Mouse (Mus musculus) heart, adult 10 weeks (tissue): ENCODE results near the gene Tbx5. TPM values are rescaled to one million over a fixed set of nuclear protein-coding genes. Genes with fewer than 3 reads are reported as not detected.

Experiments
- polyA plus RNA-seq: library from polyadenylated mRNA; stranded (reverse); fragments of 350-450 nt; fragmentation: Illumina TruSeq; extraction: RNeasy Lipid Tissue Mini Kit (QIAGEN cat#74804); gene quantifications from one replicate; pipeline ENCODE4 v1.2.3, GENCODE M21; 2014; ENCODE audit warnings: low read depth, low replicate concordance

Gene Tbx5
- polyA plus RNA-seq = 37.7 TPM

GRCm38 (mm10) chr5:119832479-119832796, at the start of gene Tbx5:
Tbx5 (plus strand) TSS chr5:119832668.

Other genes starting within 250 kb of the Tbx5 start
- gene Tbx3, start 162.0 kb upstream of the Tbx5 start, polyA plus RNA-seq = 8.7 TPM